Mouse (Mus musculus): ENCODE data around the gene Kcnj9.

Kcnj9 gene

DNA sequence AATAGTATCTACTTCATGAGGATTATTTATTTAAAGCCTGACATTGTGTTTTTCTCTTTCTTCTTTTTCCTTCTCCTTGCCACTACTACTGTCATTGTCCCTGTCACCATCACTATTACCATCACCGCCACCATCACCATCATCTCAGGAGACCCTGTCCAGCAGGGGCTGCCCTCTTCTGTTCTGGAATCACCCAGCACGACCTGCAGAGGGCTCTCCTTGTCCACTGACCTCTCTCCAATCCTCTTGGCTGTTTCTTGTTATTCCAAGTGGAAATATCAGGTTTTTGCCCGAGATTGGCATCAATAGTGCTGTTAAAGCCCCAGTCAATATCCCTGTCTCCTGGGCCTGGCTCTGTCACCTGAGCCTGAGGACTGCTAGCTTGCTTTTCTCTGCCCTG is 4.4 kb upstream of the Kcnj9 start:
- peak in 1 of 2 experiments; percentile 14 for DNase-seq (ENCODE audit: low spot score in 2 of 2)

DNA sequence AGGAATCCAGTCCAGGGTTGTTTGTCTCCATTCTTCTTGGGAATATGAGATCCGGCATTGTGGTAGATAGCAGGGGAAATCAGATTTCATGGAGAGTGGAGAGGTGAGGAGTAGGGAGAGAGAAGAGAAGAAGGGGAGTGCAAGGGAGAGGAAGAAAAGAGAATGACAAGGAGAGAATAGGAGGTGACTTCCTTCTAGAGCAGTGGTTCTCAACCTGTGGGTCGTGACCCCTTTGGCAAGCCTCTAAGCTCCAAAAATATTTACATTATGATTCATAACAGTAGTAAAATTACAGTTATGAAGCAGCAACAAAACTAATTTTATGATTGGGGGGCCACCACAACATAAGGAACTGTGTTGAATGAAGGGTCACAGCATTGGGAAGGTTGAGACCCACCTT is 3.8 kb upstream of the Kcnj9 start:
- DNase-seq (ENCODE audit: low spot score in 2 of 2), result no peak

DNA sequence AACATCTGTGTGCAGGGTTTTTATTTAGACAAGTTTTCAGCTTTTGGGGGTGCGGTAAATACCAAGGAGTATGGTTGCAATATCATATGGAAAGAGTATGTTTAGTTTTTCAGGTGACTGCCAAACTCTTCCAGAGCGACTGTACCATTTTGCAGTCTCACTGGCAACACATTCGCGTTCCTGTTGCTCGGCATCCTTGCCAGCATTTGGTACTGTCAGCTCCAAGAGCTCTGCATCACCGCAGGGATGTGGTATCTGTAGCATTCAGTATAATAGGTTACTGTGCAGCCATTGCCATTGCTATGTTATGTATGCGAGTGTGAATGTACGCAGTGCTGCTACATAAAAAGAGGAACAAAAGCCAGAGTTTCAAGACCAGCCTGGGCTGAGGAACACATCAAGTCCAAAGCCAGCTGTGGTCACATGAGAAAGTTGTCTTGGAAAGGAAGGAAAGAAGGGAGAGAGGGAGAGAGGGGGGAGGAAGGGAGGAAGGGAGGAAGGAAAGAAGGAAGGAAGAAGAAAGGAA is 2.4 kb upstream of the Kcnj9 start:
- DNase-seq (ENCODE audit: low spot score in 2 of 2), result no peak

DNA sequence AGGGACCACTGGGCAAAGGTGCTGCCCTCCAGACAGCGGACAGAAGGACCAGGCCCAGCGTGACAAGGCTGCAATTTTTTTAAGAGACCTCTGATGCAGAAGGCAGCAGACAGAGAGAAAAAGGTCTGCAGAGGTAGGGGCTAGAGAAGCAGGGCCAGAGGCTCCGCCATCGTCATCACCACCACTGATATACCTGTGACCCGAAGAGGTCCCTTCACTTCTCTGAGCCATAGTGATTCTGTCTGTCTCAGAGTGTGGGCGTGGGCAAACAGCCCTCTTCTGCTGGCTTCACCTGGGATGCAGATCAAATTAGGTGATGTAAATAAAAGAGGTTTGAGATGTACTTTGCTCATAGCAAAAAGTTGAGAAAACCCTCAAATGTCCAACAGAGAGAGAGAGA is 498 bp upstream of the Kcnj9 start:
- no peak for DNase-seq (ENCODE audit: low spot score in 2 of 2)

DNA sequence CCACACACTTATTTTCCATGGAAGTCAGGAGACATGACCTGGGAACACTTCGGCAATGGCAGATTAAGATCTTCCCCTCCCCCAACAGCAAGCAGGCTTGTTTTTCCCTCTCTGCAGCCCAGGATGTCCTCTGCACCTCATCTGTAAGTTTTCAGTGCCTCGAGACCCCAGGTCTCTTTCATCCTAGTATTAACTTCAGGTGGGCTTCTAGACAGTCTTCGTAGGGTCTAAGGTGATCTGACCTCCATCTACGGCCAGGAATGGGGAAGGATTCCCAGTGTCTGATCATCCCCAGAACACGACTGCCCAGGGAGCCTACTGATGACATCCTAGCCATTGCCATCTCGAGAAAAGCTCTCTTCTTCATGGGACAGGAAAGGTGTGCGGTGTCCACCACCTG is 657 bp downstream of the Kcnj9 start:
- DNase-seq (ENCODE audit: low spot score in 2 of 2), result no peak

DNA sequence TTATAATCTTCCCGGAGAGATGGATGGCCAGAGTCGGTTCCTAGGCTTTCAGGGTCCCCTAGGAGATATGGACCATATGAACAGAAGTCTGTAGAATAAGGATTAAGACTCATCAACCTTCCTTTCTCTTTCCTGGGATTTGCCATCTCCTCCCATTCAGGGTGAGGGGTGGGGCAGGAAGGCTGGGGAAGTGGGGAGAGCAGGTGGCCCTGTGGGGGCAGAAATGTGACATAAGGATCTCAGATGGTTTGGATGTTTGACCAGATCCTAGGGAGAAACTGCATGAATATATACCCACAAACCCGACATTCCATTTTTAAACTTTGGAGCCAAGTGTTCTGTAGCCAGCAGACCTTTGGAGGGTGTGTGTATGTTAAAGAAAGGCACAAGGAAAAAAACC is 1.1 kb downstream of the Kcnj9 start:
- no peak for DNase-seq (ENCODE audit: low spot score in 2 of 2)

DNA sequence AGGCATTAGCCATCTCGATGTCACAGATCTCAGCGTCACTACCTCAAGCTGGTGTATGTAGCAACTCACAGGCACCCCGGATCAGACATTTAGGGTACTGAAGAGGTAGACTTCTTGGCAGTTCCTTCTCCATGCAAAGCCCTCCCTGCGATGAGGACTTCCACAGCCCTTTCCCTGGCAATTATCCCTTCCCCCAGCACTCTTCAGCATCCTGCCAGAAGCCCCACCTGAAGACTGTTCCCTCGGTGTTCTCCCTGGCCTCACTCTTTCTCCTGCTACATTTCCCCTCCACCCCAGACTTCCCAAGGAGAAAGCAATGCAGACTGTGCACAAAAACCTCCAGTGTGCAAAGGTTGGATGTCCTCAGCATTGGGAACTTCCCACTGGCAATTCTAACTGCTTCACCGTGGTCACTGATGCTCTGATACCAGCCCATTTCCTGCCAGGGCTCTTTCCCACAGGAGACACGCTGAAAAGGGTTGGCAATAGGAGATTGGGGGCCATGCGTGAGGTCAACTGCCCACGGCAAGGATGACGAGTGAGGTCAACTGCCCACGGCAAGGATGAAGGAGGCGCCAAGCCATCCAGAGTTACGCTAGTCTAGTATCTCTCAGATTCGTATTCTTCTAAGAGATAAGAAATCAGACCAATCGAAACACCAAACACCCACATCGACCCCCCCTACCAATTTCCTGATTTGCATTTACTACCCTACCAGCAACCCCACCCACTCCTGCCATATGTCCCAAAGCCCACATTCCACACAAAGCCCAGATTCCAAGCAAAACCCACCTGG is 1.7 kb downstream of the Kcnj9 start:
- DNase-seq (ENCODE audit: low spot score in 2 of 2), result no peak

DNA sequence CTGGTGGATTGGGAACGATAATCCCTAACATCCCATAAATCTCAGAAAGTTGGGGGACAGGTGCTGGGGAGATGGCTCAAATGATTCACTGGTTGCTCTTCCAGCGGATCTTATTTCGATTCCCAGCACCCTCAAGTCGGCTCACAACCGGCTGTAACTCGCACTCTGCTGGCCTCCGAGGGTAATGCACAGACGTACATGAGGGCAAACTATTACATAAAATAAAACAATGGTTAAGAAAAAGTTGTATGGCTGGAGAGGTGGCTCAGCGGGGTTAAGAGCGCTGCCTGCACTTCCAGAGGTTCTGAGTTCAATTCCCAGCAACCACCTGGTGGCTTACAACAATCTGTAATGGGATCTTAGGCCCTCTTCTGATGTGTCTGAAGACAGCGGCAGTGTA is 2.4 kb downstream of the Kcnj9 start:
- DNase-seq (ENCODE audit: low spot score in 2 of 2), result no peak

DNA sequence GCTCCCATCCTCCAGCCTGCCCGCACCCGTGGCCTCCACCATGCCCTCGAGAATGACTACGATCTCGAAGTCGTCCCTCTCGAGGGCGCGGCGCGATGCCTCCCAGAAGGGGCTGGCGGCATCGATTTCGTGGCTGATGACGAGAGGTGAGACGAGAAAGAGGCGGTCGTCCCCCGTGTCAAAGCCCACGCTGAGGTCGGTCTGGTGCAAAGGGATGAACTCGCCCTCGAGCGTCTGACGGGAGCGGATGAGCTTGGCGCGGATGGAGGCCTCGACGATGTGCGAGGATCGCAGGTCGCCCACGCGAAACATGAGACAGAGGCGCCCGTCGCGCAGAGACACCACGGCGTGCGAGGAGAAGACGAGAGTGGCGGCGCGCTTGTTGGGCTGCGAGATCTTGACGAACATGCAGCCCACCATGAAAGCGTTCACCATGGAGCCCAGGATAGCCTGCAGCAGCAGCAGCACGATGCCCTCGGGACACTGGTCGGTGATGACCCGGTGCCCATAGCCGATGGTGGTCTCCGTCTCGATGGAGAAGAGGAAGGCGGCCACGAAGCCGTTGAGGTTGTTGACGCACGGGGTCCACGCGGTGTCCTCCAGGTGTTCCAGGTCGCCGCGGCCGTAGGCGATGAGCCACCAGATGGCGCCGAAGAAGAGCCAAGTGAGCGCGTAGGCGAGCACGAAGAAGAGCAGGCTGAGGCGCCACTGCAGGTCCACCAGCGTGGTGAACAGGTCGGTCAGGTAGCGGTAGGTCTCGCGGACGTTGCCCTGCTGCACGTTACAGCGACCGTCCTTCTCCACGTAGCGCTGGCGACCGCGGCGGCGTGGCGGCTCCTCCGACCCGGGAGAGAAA is 3.2 kb downstream of the Kcnj9 start:
- DNase-seq (ENCODE audit: low spot score in 2 of 2), result no peak

DNA sequence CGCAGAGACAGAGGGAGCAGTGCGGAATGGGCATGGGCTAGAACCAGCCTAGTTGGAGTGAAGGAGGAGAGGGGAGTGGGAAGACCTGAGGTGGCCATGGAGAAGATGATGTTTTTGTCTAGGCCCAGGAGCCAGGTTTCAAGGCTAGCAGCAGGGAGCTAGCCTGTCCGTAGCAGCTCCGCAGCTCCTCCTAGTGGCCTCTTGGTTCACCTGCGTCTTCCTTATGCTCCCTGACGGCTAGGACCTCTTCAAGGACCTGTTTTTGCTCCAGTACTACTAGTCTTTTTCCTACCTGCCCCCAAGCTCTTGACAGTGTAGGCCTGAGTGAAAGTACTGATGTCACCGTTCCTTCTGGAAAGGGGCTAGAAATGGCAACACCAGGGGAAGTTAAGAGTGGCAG is 4.4 kb downstream of the Kcnj9 start:
- peak in 1 of 2 experiments; percentile 85 for DNase-seq (ENCODE audit: low spot score in 2 of 2)

DNA sequence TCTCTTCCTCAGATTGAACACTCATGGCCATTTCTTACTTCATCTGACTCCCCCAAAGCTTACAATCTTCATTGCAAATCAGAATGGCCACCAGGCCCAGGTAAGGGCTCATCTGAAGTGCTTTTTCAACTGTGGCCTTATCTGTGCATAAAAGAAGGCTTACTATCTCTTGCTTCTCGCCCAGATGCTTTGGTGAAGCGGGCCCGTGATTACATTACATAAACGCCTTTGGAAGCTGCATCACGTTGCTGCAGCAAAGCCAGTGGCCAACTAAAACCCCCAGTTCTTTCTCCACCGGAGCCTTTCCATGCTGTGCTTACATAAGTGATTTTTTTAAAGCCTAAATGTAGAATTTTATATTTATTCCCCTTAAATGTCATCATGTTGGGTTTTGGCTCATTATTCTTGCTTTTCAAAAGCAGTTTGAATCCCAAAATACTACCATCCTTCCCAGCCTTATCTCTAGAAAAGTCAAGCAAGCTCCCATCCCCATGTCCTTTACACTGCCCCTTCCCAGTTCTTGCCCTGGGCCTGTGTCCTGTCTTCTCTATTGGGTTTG is 5.2 kb downstream of the Kcnj9 start:
- DNase-seq (ENCODE audit: low spot score in 2 of 2), result peak; percentile 74 to 88

DNA sequence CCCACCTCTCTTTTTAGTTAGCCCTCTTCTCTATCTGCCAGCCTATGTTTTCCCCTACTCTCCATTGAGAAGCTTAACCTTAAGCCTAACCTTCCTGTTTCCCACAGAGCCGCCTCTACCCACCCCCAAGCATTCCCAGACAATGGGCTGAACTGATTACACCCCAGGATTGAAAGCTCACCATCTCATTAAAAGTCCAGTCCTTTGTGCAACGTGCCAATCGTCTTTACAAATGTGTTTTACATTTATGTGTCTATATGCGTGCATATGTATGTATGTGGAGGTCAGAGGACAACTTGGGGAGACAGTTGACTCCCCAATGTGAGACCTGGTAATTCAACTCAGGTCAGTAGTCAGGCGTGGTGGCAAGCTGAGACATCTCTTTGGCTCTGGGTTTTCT is 5.8 kb downstream of the Kcnj9 start:
- peak in 1 of 2 experiments; percentile 16 for DNase-seq (ENCODE audit: low spot score in 2 of 2)

DNA sequence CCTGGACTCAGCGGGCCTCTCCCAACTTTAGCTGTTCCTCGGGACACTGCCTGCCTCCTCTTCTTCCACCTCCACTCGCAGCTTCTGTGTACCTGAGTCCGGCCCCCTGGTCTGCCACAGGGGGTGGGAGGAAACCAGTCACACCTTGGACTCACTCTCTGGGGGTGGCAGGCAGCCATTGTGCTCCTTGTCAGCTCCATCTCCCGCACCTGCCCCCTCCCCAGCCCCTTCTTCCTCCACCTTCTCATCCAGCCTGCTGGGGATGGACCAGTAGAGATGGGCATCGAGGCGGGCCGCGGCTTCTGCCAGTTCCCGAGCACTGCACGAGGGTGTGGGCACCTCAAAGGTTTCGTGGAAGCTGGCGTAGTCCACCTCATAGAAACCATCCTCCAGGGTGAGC is 6.4 kb downstream of the Kcnj9 start:
- DNase-seq (ENCODE audit: low spot score in 2 of 2), result peak in 1 of 2 experiments; percentile 35

DNA sequence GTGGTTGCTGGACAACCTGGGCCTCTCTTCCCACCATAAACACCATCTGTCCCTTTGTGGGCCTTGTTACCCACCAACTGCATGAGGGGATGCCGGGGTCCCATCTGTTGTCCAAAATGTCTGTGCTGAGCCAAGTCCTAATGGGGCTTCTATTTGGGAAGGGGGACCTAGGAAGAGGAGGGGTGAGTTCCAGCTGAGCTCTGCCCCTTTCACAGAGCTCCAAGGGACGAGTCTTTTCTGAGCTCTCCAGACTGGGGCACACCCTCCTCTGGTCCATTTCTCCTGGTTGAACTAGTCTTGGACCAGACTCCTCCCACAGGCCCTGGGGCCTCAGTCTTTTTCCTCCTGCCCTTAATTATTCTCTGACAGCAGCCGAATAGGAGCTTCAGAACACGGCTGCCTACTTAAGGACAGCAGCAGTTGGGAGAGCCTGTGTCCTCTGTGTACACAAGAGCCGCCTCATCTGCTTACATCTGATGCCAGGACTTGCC is 9.2 kb downstream of the Kcnj9 start:
- DNase-seq (ENCODE audit: low spot score in 2 of 2), result peak in 1 of 2 experiments; percentile 68

DNA sequence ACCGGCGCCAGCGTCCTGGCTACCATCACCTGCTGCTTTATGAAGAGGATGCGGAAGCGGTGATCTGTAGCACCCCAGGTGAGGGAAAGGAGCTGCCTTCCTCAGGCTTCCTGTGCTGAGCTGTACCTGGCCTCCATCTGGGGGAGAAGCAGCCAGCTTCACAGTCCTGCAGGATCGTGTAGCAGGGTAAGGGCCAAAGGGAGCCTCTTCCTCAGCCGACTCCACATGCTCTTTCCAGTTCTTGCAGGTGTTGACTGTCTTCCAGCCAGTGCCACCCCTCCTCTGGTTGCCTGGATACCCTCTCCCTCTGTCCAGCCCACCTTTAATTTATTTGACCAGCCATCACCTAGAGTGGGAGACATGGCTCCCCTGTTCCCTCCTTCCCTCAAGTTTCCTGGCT is 9.8 kb downstream of the Kcnj9 start:
- DNase-seq (ENCODE audit: low spot score in 2 of 2), result peak in 1 of 2 experiments; percentile 42

DNA sequence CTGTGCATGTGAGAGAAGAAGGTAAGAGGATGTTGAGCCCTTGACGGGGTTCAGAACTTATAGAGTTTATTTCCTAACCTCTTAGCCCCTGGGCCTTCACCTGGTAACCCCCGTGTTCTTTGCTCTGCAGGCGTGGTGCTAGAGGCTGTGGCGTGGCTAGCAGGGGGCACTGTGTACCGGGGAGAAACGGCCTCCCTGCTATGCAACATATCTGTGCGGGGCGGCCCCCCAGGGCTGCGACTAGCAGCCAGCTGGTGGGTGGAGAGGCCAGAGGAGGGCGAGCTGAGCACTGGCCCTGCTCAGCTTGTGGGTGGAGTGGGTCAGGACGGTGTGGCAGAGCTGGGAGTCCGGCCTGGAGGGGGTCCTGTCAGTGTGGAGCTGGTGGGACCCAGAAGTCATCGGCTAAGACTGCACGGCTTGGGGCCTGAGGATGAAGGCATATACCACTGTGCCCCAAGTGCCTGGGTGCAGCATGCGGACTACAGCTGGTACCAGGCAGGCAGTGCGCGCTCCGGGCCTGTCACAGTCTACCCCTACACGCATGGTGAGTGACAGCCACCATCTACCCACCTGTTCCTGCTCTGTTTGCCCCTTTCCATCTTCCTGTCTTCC is 10.6 kb downstream of the Kcnj9 start:
- DNase-seq (ENCODE audit: low spot score in 2 of 2), result peak in 1 of 2 experiments; percentile 47

DNA sequence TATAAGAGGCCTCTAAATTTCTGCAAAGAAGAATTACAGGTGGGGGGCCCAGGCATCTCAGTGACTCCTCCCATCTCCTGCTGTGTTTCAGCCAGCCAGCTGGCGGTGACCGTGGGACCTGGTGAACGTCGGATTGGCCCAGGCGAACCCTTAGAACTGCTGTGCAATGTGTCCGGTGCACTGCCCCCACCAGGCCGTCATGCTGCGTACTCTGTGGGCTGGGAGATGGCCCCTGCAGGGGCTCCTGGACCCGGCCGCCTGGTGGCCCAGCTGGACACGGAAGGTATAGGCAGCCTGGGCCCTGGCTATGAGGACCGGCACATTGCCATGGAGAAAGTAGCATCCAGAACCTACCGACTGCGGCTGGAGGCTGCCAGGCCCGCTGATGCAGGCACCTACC is 11.2 kb downstream of the Kcnj9 start:
- no peak for DNase-seq (ENCODE audit: low spot score in 2 of 2)

DNA sequence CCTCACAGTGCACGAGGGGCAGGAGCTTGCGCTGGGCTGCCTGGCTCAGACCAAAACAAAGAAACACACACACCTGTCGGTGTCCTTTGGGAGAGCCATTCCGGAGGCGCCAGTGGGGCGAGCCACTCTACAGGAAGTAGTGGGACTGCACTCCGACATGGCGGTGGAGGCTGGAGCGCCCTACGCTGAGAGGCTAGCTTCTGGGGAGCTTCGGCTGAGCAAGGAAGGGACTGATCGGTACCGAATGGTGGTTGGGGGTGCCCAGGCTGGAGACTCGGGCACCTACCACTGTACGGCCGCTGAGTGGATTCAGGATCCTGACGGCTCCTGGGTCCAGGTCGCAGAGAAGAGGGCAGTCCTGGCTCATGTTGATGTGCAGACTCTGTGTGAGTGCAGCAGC is 11.7 kb downstream of the Kcnj9 start:
- DNase-seq (ENCODE audit: low spot score in 2 of 2), result no peak

DNA sequence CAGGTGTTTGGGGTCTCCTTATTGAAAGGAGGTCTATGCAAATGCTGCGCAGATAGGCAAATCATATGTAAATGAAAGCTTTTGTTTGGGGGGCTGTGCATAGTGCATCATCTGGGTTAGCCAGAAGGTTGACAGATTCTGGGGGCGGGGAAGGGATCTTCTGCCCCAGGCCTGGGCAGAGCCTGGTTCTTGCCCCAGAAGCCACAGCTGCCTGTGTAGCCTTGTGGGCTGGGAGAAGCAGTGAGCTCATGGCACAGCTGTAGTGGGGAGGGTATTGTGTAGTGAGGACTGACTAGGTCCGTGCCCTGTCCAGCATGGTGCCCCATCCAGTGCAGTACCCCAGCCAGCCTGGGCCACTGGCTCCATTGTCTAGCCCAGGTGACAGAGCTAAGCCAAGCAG is 14.2 kb downstream of the Kcnj9 start:
- no peak for DNase-seq (ENCODE audit: low spot score in 2 of 2)

DNA sequence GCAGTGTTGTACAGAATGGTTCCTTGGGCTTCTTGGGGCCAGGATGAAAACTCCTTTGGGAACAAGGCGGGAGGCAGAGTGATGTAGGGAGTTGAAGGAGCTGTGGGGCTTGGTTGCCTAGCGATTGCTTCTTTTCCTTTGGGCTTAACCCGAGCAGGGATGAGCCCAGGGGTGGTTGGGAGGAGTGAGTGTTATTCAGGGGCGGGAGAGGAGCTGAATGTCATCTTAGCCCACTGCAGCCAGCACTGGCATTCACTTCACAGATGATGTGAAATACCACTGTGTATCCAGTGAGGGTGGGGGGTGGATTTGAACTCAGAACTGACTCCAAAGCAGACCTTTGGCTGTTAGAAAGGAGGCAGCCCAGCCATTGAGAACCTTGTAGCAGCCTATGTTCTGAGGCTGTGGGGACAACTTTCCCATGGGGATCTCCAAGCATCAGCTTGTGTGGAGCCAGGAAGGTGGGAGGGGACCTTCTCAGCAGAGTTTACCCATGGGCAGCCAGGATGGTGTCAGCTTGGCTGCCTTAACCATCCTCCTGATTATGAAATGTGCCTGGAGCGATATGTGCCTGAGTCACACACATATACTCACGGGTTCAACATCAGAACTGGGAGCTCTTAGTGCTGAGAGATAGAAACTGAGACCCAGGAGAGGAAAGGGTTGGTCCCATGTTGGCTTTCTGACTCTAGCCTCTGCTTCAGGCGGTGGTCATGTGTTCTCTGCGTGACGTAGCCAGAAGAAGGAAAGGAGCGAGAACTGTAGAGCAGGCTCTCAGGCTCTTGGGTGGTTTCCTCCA is 15.3 kb downstream of the Kcnj9 start:
- DNase-seq (ENCODE audit: low spot score in 2 of 2), result peak in 1 of 2 experiments; percentile 52
